Mouse (Mus musculus): Measurements from ENCODE around the gene Olfr922. TPM values are rescaled to one million over a fixed set of nuclear protein-coding genes. Genes with fewer than 3 reads are reported as not detected.

Olfr922 gene
- total RNA-seq (2021) = not detected
- long read RNA-seq, experiment 1 = 0 reads
- long read RNA-seq, experiment 2 = 0 reads

DNA sequence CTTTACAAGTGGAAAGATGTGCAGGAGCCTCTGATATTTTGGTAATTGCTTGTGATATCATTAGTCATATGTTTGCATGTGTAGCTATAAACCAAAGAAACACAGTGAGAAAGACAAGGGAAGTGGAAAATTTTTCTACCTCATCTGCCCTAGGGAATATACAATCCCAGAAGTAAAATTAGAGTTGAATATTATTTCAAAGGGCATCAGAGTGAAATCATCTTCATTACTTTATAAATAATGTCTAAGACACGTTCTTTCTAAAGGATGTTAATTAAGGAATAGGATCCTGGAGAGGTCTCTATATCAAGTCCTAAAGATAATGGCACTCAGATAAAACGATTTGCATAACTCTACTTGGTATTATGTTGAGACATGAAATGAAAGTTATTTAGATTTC lies at the start of gene Olfr922:
Gene Olfr922 (plus strand): TSS at position 301 of the 400 bp plus-strand sequence.
- no peak for DNase-seq (ENCODE audit: low spot score in 2 of 2)

DNA sequence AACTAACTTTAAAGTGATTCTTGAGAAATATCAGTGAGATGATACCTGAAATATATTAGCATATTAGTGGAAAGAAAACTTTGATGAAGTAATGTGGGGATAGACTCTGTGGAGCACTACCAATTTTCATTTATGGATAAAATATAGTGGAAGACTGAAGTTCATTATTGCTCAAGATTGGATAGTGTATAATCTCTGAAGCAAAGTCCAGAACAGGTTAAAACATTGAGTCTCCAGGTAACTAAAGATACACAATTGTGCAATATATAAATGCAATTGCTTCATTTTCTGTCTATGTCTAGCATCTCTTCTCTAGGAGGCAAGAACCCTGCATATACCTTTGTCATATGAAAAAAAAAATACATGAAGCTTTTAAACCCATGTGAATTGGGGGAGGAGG lies 41.6 kb upstream of the Olfr922 start, which contains the start of gene Olfr921:
Gene Olfr921 (plus strand): TSS at position 301 of the 400 bp plus-strand sequence.
- no peak for DNase-seq (ENCODE audit: low spot score in 2 of 2)

- DNase-seq (ENCODE audit: low spot score in 2 of 2) = no peak
Observed at GRCm38 (mm10) chr9:38792689-38793088, 21.7 kb upstream of the Olfr922 start.

DNA sequence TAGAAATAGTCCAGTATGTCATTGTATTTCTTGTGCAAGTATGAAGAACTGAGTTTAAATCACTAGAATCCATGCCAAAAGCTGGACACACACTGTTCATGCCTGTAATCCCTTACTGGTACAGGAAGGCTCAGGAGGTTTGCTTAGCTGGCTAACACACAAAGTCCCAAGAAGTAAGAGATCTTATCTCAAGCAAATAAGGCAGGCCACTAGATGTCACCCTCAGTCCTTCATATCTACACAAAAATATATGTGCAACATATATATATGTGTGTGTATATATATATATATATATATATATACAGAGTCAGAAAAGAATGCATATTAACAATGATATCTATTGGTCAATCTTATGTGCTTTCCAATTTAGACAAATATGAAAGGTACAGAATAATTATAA lies 8.7 kb upstream of the Olfr922 start:
- DNase-seq (ENCODE audit: low spot score in 2 of 2) = peak; percentile 5 to 22

DNA sequence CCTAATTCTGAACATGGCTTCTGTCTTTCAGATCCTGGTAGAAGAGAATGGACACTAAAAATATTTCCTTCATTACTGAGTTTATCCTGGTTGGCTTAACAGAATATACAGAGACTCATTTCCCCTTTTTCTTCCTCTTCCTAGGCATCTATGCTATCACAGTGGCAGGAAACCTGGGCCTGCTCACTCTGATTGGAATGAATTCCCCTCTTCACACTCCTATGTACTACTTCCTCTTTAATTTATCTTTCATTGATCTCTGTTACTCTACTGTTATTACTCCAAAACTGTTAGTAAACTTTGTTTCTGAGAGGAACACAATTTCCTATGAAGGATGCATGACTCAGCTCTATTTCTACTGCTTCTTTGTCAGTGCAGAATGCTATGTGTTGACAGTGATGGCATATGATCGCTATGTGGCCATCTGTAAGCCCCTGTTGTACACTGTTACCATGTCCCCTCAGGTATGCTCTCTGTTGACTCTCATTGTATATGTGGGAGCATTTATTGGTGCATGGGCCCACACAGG lies 1.1 kb downstream of the Olfr922 start:
- DNase-seq (ENCODE audit: low spot score in 2 of 2) = no peak

- no peak for DNase-seq (ENCODE audit: low spot score in 2 of 2)
Observed at GRCm38 (mm10) chr9:38826245-38826644, 11.8 kb downstream of the Olfr922 start, which contains the start of gene Olfr923. Gene Olfr923, plus strand, starts transcription at chr9:38826545.

DNA sequence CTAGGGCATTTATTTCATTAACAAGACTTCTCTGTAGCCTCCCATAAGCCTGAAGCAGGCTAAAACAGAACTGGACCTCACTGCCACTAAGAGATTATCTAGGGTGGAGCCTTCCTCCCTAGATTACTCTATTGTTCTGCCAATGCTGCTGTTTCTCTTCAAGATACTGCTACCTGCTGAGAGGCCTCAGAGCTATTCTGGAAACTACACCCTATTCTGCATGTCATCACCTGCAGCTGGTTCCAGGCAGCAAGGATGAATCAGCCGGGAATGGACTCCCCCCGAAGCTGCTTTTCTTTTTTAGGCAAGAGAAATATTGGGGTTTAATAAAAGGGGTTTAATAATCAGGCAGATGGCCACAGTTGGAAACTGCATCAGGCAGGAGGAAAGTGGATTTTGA lies 18.6 kb downstream of the Olfr922 start:
- DNase-seq (ENCODE audit: low spot score in 2 of 2) = no peak

DNA sequence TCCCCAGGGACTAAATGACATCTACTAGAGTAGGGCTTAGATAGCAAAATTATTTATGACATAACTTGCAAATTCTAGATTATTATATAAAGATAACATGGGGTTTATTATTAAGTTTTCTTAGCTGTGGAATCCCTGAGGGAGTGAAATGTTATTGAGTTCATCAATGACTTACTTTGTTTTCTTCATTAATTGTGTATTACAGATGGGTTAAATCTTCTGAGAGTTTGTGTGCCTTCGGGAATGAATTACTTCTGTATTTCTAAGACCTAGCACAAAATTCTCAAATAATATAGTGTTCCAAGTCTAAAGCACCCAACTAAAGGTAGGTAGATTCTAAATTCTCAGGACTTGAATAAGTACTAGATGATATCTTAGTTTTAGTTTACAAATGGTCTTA lies 29.7 kb downstream of the Olfr922 start, which contains the start of gene Olfr924:
Gene Olfr924 (plus strand): TSS at position 301 of the 400 bp plus-strand sequence.
- DNase-seq (ENCODE audit: low spot score in 2 of 2) = no peak

DNA sequence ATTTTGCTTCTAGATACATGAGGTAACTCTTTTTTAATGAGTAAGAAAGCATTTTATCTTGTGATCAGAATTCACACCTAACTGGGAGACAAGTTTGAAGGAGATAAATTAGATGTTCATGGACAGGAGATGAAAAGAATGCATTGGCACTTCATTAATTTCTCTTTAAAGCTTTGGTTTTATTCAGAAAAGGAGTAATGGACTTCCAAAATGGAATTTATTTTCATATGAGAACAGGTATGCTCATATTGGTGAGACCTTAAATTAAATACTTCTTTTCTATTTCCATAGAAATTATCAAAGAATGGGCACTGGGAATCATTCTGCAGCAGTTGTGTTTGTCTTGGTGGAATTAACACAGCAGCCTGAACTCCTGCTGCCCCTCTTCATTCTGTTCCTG lies 40.3 kb downstream of the Olfr922 start, which contains the start of gene Olfr26:
Gene Olfr26 (plus strand): TSS at position 301 of the 400 bp plus-strand sequence.
- DNase-seq (ENCODE audit: low spot score in 2 of 2) = no peak

Other genes starting within 250 kb of the Olfr922 start
- not detected for gene Olfr912, start 234.4 kb upstream of the Olfr922 start, total RNA-seq (2021)
- gene Olfr913, start 221.9 kb upstream of the Olfr922 start, total RNA-seq (2021) = not detected
- gene Olfr914, start 209.5 kb upstream of the Olfr922 start, total RNA-seq (2021) = not detected
- gene Olfr916, start 154.7 kb upstream of the Olfr922 start, total RNA-seq (2021) = not detected
- gene Olfr917, start 148.8 kb upstream of the Olfr922 start, total RNA-seq (2021) = not detected
- not detected for gene Olfr918, start 140.0 kb upstream of the Olfr922 start, total RNA-seq (2021)
- not detected for gene Olfr919, start 110.9 kb upstream of the Olfr922 start, total RNA-seq (2021)
- gene Vwa5a, start 96.3 kb upstream of the Olfr922 start, total RNA-seq (2021) = 10 to 100 TPM; 11.0 to 11.7 TPM
- under 1 TPM in 1 of 2 experiments, not detected in 1; 0.12 TPM for gene Olfr920, start 62.3 kb upstream of the Olfr922 start, total RNA-seq (2021)
- not detected for gene Olfr921, start 41.5 kb upstream of the Olfr922 start, total RNA-seq (2021)
- gene Olfr923, start 11.9 kb downstream of the Olfr922 start, total RNA-seq (2021) = not detected
- not detected for gene Olfr924, start 29.8 kb downstream of the Olfr922 start, total RNA-seq (2021)
- gene Olfr26, start 40.4 kb downstream of the Olfr922 start, total RNA-seq (2021) = not detected
- not detected for gene Olfr926, start 62.5 kb downstream of the Olfr922 start, total RNA-seq (2021)
- not detected for gene Olfr930, start 115.2 kb downstream of the Olfr922 start, total RNA-seq (2021)
- not detected for gene Olfr933, start 157.7 kb downstream of the Olfr922 start, total RNA-seq (2021)
- gene Olfr934, start 173.7 kb downstream of the Olfr922 start, total RNA-seq (2021) = not detected
- gene Olfr935, start 185.1 kb downstream of the Olfr922 start, total RNA-seq (2021) = not detected
- gene Olfr146, start 208.8 kb downstream of the Olfr922 start, total RNA-seq (2021) = not detected